Mouse (Mus musculus) urinary bladder, postnatal 25 days (tissue): Measurements from ENCODE around the gene Stub1.
"Not testable (repeated sequence)": the region's sequence is repeated elsewhere in the genome, so short reads cannot be mapped to it uniquely, and the experiment has no call there.

Experiments used
- DNase-seq: peaks from one replicate; pipeline ENCODE4 v3.0.0; 2022; ENCODE audit warnings: low spot score

Stub1 gene

GRCm38 (mm10) chr17:25833291-25833663, at the start of gene Stub1:
Stub1 (minus strand) TSS chr17:25833404.
- peak; percentile 82 for DNase-seq

GRCm38 (mm10) chr17:25882306-25882705, 49.1 kb upstream of the Stub1 start:
- no peak for DNase-seq

GRCm38 (mm10) chr17:25881691-25882090, 48.5 kb upstream of the Stub1 start:
- no peak for DNase-seq

GRCm38 (mm10) chr17:25880913-25881641, 47.9 kb upstream of the Stub1 start:
- DNase-seq, result no peak

GRCm38 (mm10) chr17:25880196-25880910, 47.1 kb upstream of the Stub1 start, which contains the start of gene Wfikkn1:
Wfikkn1 (minus strand) TSS chr17:25880858.
- no peak for DNase-seq

GRCm38 (mm10) chr17:25879750-25880149, 46.5 kb upstream of the Stub1 start:
- DNase-seq, result no peak

GRCm38 (mm10) chr17:25879261-25879660, 46.1 kb upstream of the Stub1 start:
- DNase-seq, result no peak

- DNase-seq, result no peak
These were observed 45.5 kb upstream of the Stub1 start for GRCm38 (mm10) chr17:25878611-25879180.

- DNase-seq, result no peak
These were observed 44.8 kb upstream of the Stub1 start for GRCm38 (mm10) chr17:25877741-25878610.

GRCm38 (mm10) chr17:25877025-25877424, 43.8 kb upstream of the Stub1 start:
- DNase-seq, result no peak

- DNase-seq, result no peak
These were observed 43.2 kb upstream of the Stub1 start for GRCm38 (mm10) chr17:25876347-25876915.

- peak; percentile 79 for DNase-seq
These were observed 42.2 kb upstream of the Stub1 start for GRCm38 (mm10) chr17:25875171-25876136.

GRCm38 (mm10) chr17:25874721-25875170, 41.5 kb upstream of the Stub1 start, which contains the start of gene Mettl26:
Mettl26 (plus strand) TSS chr17:25875074.
- peak; percentile 95 for DNase-seq

GRCm38 (mm10) chr17:25874148-25874720, 41.0 kb upstream of the Stub1 start:
- DNase-seq, result no peak

- no peak for DNase-seq
These were observed 40.4 kb upstream of the Stub1 start for GRCm38 (mm10) chr17:25873405-25874147.

- no peak for DNase-seq
These were observed 39.5 kb upstream of the Stub1 start for GRCm38 (mm10) chr17:25872676-25873075.

- not testable (repeated sequence) for DNase-seq
These were observed 38.4 kb upstream of the Stub1 start for GRCm38 (mm10) chr17:25871566-25871965.

- DNase-seq, result no peak
These were observed 36.8 kb upstream of the Stub1 start for GRCm38 (mm10) chr17:25869954-25870353.

GRCm38 (mm10) chr17:25869498-25869897, 36.3 kb upstream of the Stub1 start:
- DNase-seq, result no peak
